Comparison of ENCODE assay signal across 10 mouse cellular contexts in the genomic region with DNA sequence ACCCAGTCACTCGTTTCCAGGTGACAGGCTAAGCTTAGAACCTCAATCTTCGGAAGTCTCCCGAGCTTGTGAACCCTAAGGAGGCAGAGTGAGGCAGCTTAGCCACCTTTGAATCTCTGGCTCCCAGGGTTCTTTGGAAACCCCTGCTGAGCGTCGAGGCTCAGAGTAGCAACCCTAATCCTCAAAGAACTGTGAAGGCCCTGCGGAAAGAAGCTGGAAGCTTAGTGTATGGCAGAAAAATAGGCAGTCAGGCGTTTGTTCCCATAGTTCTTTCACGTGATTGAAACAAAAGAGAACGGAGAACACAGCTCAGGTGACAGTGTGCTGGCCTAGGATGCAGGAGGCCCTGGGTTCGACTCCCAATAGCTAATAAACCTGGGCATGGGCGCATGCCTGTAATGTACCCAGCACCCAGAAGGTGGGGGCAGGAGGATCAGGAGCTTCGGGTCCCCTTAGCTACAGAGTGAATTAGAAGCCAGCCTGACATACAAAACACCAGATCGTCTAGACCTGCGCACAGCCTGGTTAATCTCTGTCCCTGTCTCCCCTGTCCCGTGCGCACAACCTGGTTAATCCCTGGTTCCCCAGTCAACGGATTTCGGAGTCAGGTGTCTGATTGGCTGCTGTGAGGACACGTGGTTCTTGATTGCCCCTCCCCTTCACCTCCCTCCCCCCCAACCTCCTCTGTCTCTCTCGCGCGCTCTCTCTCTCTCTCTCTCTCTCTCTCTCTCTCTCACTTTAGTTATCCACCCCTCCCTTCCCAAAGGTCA. TPM values are rescaled to one million over a fixed set of nuclear protein-coding genes. Genes with fewer than 3 reads are reported as not detected.
A peak's percentile ranks its signal among the peaks of the same experiment; 100 is the strongest.
DNase-seq lines count a peak whose midpoint lies in the region; ATAC-seq and TF ChIP-seq lines count a peak whose summit lies in the region.
"Had no signal": no experiment of that assay in that cellular context is flagged by ENCODE, and none has a peak within 500 bp of the region (broad histone marks: within the 10 kb centered on the region; RNA-seq: fewer than 3 reads in every experiment).

No protein-coding gene starts in this region.

- H3K27ac ChIP-seq in hindbrain, postnatal 0 days, result peak overlapping the region; percentile 64
- peak overlapping the region; percentile 38; the same call in 1 of the 2 replicates for H3K27ac ChIP-seq in limb, embryonic 14.5 days (replicated peaks; ENCODE audit: low read depth, low read length)

- H3K4me2 ChIP-seq in hindbrain, postnatal 0 days (ENCODE audit: low read depth, low read length), result peak overlapping the region; percentile 60
- peak overlapping the region; percentile 50 for H3K4me2 ChIP-seq in limb, embryonic 14.5 days (replicated peaks; ENCODE audit: low read depth, low read length, severe bottlenecking)

- peak overlapping the region; percentile 45 for H3K9ac ChIP-seq in hindbrain, postnatal 0 days (replicated peaks; ENCODE audit: low read length)
- H3K9ac ChIP-seq in limb, embryonic 14.5 days (ENCODE audit: low read depth, low read length, severe bottlenecking), result peak overlapping the region; percentile 55

- TF ChIP-seq POLR2A in limb, embryonic 14.5 days (IDR thresholded peaks at IDR 0.05; ENCODE audit: borderline replicate concordance, extremely low read depth, insufficient read depth, insufficient read length), result no peak

- peak overlapping the region; percentile 34 for H3K4me3 ChIP-seq in hindbrain, postnatal 0 days (ENCODE audit: low read length)
- peak overlapping the region; percentile 38 for H3K4me3 ChIP-seq in limb, embryonic 14.5 days (replicated peaks; ENCODE audit: low read length)

- 0 out of 2 replicates have a peak, but pooled peaks cover 4% of the 10 kb centered on the region for H3K4me1 ChIP-seq in hindbrain, postnatal 0 days (ENCODE audit: insufficient read depth, low read length)
- H3K4me1 ChIP-seq in limb, embryonic 14.5 days (ENCODE audit: control insufficient read depth, insufficient read depth, low read length), result peaks cover 11% of the 10 kb centered on the region

- no peaks in the 10 kb centered on the region for H3K27me3 ChIP-seq in hindbrain, postnatal 0 days (ENCODE audit: insufficient read depth, low read length)
- no peaks in the 10 kb centered on the region for H3K27me3 ChIP-seq in limb, embryonic 14.5 days (ENCODE audit: control insufficient read depth, insufficient read depth, low read length)

- no peaks in the 10 kb centered on the region for H3K9me3 ChIP-seq in hindbrain, postnatal 0 days (ENCODE audit: low read length)
- no peaks in the 10 kb centered on the region for H3K9me3 ChIP-seq in limb, embryonic 14.5 days (ENCODE audit: control insufficient read depth, low read length)

- DNase-seq in frontal cortex, postnatal 25 days (ENCODE audit: low spot score in 2 of 2), result no peak
- DNase-seq in brain, adult 2 months (ENCODE audit: low read depth, low spot score), result peak; percentile 94
- DNase-seq in hindbrain, postnatal 0 days (ENCODE audit: low spot score), result peak; percentile 84
- DNase-seq in limb, embryonic 14.5 days (ENCODE audit: low spot score), result peak; percentile 68
- DNase-seq in urinary bladder, postnatal 25 days (ENCODE audit: low spot score), result no peak

- ATAC-seq in frontal cortex, adult (ENCODE audit: low TSS enrichment), result peak; percentile 89
- ATAC-seq in erythroid progenitor cell, adult 5-6 weeks (replicated peaks; ENCODE audit: low FRiP score, poor library complexity, severe bottlenecking), result peak; percentile 55
- peak; percentile 91 for ATAC-seq in hindbrain, postnatal 0 days
- peak; percentile 85 for ATAC-seq in limb, embryonic 14.5 days (ENCODE audit: low FRiP score, low read depth)
- peak; percentile 32 for ATAC-seq in monocyte, adult 5-6 weeks (replicated peaks; ENCODE audit: insufficient number of reproducible peaks, low FRiP score, low TSS enrichment, poor library complexity, severe bottlenecking)

- H3K36me3 ChIP-seq in hindbrain, postnatal 0 days (ENCODE audit: insufficient read depth, low read length), result no peaks in the 10 kb centered on the region; the same call in 1 of the 2 replicates
- peaks cover 13% of the 10 kb centered on the region; the same call in 1 of the 2 replicates for H3K36me3 ChIP-seq in limb, embryonic 14.5 days (ENCODE audit: control insufficient read depth, insufficient read depth, low read length)

- WGBS in hindbrain, postnatal 0 days, result 10% methylated on average over 22 of the region's 22 CpGs
- WGBS in limb, embryonic 14.5 days, result 13% methylated on average over 21 of the region's 22 CpGs

- no peak for TF ChIP-seq CTCF in hindbrain, postnatal 0 days (IDR thresholded peaks at IDR 0.05; ENCODE audit: low read depth)

RNA-seq across cellular contexts. Expression of gene Sirt4, which starts 9.0 kb away (rescaled TPM):
- total RNA-seq in erythroid progenitor cell, adult 5-6 weeks (2015; ENCODE audit: low replicate concordance), result 1.8 TPM in 1 of 2 replicates, not detected in the other
- total RNA-seq in erythroid progenitor cell, adult 5-6 weeks (2017; ENCODE audit: low replicate concordance), result 3.3 TPM in 1 of 2 replicates, not detected in the other
- 25.8 and 33.7 TPM in 2 replicates for total RNA-seq in hindbrain, postnatal 0 days (2014; rRNA removed)
- 20.2 and 21.8 TPM in 2 replicates for polyA plus RNA-seq in hindbrain, postnatal 0 days (2015; fragmentation: Nextera tagmentation; extraction: Ambion mirVana)
- 69.2 and 82.4 TPM in 2 replicates for polyA plus RNA-seq in limb, embryonic 14.5 days (2012; rRNA removed)
- 20.4 and 24.1 TPM in 2 replicates for polyA plus RNA-seq in limb, embryonic 14.5 days (2014; fragmentation: Nextera tagmentation; extraction: Ambion mirVana)
- 5.2 to 10.7 TPM (median 7.8 TPM) in 3 replicates for total RNA-seq in monocyte, adult 5-6 weeks (2017)

RNA-seq across cellular contexts. Expression of gene Pla2g1b, which starts 9.5 kb away (rescaled TPM):
- total RNA-seq in erythroid progenitor cell, adult 5-6 weeks (2015; ENCODE audit: low replicate concordance), result not detected in 2 replicates
- total RNA-seq in erythroid progenitor cell, adult 5-6 weeks (2017; ENCODE audit: low replicate concordance), result not detected in 2 replicates
- not detected in 2 replicates for total RNA-seq in hindbrain, postnatal 0 days (2014; rRNA removed)
- polyA plus RNA-seq in hindbrain, postnatal 0 days (2015; fragmentation: Nextera tagmentation; extraction: Ambion mirVana), result not detected in 2 replicates
- polyA plus RNA-seq in limb, embryonic 14.5 days (2012; rRNA removed), result not detected in 2 replicates
- not detected in 2 replicates for polyA plus RNA-seq in limb, embryonic 14.5 days (2014; fragmentation: Nextera tagmentation; extraction: Ambion mirVana)
- not detected in 3 replicates for total RNA-seq in monocyte, adult 5-6 weeks (2017)
- total RNA-seq: layer of hippocampus, adult 18-20 months had no signal
- polyA plus RNA-seq: C2C12 had no signal

RNA-seq across cellular contexts. Expression of gene Pxn, which starts 31.0 kb away (rescaled TPM):
- total RNA-seq in erythroid progenitor cell, adult 5-6 weeks (2015; ENCODE audit: low replicate concordance), result 18.9 and 24.5 TPM in 2 replicates
- 11.1 and 21.2 TPM in 2 replicates for total RNA-seq in erythroid progenitor cell, adult 5-6 weeks (2017; ENCODE audit: low replicate concordance)
- total RNA-seq in hindbrain, postnatal 0 days (2014; rRNA removed), result 40.6 and 41.0 TPM in 2 replicates
- 16.8 and 18.0 TPM in 2 replicates for polyA plus RNA-seq in hindbrain, postnatal 0 days (2015; fragmentation: Nextera tagmentation; extraction: Ambion mirVana)
- polyA plus RNA-seq in limb, embryonic 14.5 days (2012; rRNA removed), result 119 and 145 TPM in 2 replicates
- 25.0 and 26.3 TPM in 2 replicates for polyA plus RNA-seq in limb, embryonic 14.5 days (2014; fragmentation: Nextera tagmentation; extraction: Ambion mirVana)
- 85.9 to 113 TPM (median 106 TPM) in 3 replicates for total RNA-seq in monocyte, adult 5-6 weeks (2017)

RNA-seq across cellular contexts. Expression of gene Msi1, which starts 46.1 kb away (rescaled TPM):
- not detected in 2 replicates for total RNA-seq in erythroid progenitor cell, adult 5-6 weeks (2015; ENCODE audit: low replicate concordance)
- not detected in 2 replicates for total RNA-seq in erythroid progenitor cell, adult 5-6 weeks (2017; ENCODE audit: low replicate concordance)
- 75.9 and 88.1 TPM in 2 replicates for total RNA-seq in hindbrain, postnatal 0 days (2014; rRNA removed)
- 45.1 and 46.2 TPM in 2 replicates for polyA plus RNA-seq in hindbrain, postnatal 0 days (2015; fragmentation: Nextera tagmentation; extraction: Ambion mirVana)
- polyA plus RNA-seq in limb, embryonic 14.5 days (2012; rRNA removed), result 40.6 and 51.6 TPM in 2 replicates
- 15.5 and 18.0 TPM in 2 replicates for polyA plus RNA-seq in limb, embryonic 14.5 days (2014; fragmentation: Nextera tagmentation; extraction: Ambion mirVana)
- total RNA-seq in monocyte, adult 5-6 weeks (2017), result not detected in 3 replicates

Comparison
In these comparisons a context has a peak if more than half of its experiments do, and no peak if none do; other contexts are left out.
1. ATAC-seq: peak in every context shown above with its lines; median percentile 91 in hindbrain, postnatal 0 days; 89 in frontal cortex, adult; 85 in limb, embryonic 14.5 days; 55 in erythroid progenitor cell, adult 5-6 weeks; 32 in monocyte, adult 5-6 weeks.
2. DNase-seq: peak in brain, adult 2 months (single experiment), hindbrain, postnatal 0 days (single experiment) and limb, embryonic 14.5 days (single experiment); none in frontal cortex, postnatal 25 days (0 of 2) and urinary bladder, postnatal 25 days (single experiment).